Mouse (Mus musculus): ENCODE results near the gene Guk1.

DNA sequence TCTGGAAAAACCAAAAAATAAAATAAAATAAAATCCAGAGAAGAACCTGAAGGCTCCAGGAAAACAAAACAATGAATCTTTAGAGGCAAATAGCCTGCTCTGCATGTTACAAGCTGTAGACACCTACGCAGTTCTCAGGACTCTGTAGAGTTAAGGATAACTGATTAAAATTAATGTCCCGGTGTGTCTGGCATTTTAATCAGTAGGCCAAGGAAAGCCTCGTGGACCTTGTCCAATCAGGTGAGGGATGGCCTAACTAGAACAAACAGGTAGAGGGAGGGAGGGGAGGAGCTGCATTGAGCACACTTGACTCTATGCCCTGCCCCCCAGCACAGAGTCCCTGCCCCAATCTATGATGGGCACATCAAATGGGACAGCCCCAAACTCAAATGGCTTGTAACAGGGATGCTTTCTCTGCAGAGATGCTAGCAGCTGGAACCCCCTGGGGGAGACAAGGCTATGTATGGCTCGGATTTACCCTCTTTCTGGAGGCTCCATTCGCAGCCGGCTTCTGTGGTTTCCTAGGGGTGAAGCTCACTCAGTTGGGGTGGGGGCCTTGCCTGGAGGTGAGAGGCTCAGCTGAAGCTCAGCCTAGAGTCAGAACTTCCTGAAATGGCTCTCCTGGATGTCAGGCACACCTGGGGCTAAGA lies 17.7 kb downstream of the Guk1 start:
- TF ChIP-seq CTCF (IDR thresholded peaks at IDR 0.05; ENCODE audit: borderline replicate concordance, control insufficient read depth, extremely low read depth, insufficient read depth, low read length, poor library complexity) (no peak), POLR2A (IDR thresholded peaks at IDR 0.05; ENCODE audit: control insufficient read depth, extremely low read depth, insufficient read depth, low read length, poor library complexity) (no peak)
